Mouse (Mus musculus) hematopoietic stem cell, adult 5-6 weeks (primary cell): ENCODE results near the gene Morn3. TPM values are rescaled to one million over a fixed set of nuclear protein-coding genes. Genes with fewer than 3 reads are reported as not detected.
A peak's percentile ranks its signal among the peaks of the same experiment; 100 is the strongest.
"Not testable (repeated sequence)": the region's sequence is repeated elsewhere in the genome, so short reads cannot be mapped to it uniquely, and the experiment has no call there.

ENCODE experiments used
- ATAC-seq, 2 experiments: fragments of 125-278 bp in 1 of 2; replicated peaks in 1 of 2; 2 replicates each; pipeline ENCODE4 v1.8.0; 2016 to 2017; ENCODE audit warnings: inconsistent platforms in 2 of 2, mild to moderate bottlenecking in 2 of 2, moderate number of reproducible peaks in 2 of 2, low read depth in 1 of 2, moderate TSS enrichment in 1 of 2; ENCODE audit not compliant: low FRiP score in 2 of 2, poor library complexity in 2 of 2, severe bottlenecking in 2 of 2, insufficient read depth in 1 of 2, low TSS enrichment in 1 of 2
- total RNA-seq: library from RNA; stranded (forward); fragments of 172-1452, 232-1000 nt; gene quantifications from 2 replicates; pipeline ENCODE4 v1.2.3, GENCODE M21; 2017

Gene Morn3
- total RNA-seq, 1 experiment from 2014 or later = not detected

DNA sequence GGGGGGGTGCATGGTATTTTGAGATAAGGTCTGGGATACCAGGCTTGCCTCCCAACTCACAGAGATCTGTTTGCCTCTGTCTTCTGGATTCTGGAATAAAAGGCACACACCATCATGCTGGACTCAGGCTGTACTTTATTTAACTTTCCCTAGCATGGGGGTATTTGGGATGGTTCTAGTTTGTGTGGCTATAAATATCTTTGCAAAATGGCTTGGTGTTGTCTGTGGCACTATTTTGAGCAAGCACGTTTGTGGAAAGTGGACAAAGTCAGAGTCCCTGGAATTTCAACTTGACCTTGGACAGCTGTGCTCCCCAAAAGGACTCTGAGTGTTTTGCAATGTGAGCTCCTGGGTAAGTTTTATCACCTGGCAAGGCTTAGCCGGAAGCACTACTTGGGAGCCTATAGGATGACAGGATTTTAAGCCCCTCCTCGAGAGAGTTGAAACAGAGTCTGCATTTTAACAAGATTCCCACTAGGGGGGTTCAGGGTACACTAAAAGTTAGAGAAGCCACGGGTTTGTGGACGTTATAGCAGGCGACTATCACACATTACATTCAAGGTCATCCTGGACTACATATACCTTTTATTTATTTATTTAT lies 20.7 kb upstream of the Morn3 start:
- peak; percentile 62 to 82 for ATAC-seq

DNA sequence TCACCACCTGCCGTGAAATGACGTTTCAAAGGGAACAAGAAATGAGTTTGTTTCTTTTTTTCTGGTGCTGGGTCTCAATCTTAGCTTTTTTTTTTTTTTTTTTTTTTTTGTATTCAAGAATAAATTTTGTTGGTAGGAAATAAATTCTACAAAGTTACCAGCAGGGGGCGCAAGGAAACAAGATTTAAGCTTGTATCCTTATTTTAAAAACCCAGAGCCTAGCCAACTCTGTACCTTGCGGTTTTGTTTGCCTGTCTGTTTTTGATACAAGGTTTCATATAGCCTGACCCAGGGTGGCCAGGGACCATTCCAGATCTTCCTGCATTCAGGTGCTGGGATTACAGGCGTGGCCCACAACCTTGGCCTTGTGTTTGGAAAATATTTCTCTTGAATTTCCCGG lies 17.4 kb upstream of the Morn3 start:
- peak in 1 of 2 experiments; percentile 37; a peak in 2 of 4 replicates for ATAC-seq

DNA sequence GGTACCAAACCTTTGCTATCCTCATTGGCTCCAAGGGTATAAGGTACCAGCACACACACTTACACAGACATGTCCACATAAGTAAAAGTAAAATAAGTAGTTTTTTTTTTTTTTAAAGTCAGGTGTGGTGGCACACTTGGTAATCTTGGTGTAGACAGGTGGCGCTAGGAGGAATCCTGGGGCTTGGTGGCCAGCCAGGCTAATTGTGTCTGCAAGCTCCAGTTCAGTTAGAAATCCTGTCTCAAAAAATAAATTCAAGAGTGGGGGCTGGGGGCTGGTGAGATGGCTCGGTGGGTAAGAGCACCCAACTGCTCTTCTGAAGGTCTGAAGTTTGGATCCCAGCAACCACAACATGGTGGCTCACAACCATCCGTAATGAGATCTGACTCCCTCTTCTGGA lies 16.3 kb upstream of the Morn3 start:
- no peak for ATAC-seq

DNA sequence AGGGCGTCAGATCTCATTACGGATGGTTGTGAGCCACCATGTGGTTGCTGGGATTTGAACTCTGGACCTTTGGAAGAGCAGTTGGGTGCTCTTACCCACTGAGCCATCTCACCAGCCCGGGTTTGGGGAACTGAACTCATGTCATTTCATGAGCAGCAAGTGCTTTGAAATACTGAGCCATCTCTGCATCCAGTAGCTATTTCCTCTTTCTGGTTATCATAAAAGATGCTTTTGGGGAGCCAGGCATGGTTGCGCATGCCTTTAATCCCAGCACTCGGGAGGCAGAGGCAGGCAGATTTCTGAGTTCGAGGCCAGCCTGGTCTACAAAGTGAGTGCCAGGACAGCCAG lies 14.6 kb upstream of the Morn3 start:
- not testable (repeated sequence) for ATAC-seq

DNA sequence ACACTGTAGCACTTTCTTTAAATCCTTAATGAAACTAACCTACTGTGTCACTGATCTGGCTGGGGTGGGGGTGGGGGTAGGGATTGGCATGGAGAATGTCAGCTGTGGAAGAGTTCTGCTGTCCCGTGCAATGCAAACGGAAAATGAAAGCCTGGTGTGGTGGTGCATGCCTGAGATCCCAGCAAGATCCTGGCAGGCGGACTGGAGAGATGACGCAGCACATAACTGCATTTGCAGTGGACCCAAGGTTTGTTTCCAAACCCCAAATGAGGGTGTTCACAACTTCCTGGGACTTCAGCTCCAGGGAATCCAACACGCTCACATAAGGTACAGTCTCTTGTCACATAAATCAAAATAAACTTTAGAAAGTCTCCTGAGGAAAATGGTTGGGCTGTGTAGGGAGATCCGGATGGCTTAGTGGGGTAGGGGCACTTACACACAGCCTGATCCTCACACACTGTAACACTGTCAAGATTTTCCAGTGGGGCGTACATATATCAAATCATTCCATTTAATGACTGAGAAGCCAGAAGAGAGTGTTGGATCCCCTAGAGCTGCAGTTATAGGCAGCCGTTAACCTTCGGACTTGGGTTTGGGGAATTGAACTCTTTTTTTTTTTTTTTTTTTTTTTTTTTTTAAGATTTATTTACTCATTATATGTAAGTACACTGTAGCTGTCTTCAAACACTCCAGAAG lies 14.0 kb upstream of the Morn3 start:
- no peak for ATAC-seq

DNA sequence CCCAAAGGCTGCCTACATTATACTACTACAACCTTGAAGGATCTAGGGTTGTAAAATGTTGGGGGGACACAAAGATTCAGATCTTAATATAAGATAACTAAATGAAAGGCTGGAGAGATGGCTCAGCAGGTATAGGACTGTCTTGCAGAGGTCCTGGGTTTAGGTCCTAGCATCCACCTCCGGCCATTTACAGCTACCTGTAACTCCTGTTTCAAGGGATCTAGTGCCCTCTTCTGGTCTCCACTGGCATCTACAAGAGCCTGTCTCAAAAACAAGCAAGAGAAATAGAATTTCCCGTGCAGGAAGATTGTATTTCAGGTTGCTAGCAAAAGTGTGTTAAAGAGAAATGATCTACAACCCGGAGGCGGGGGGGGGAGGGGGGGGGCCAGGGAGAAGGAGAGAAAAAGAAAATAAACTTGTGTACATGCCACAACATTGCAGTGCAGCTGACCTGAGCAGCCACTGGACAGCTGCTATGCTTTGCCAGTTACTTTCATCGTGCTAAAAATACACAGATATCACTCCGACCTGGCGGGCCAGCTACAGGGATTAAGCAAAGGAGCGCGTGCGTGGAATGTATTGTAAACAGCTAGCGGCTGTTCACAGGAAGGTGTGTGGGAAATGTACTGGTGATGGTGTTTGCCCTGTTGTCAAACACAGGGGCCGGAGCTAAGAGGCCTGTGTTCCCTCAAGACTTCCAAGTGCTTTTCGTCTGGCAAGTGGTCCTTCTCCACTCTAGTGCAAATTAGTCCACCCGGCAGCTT lies 13.1 kb upstream of the Morn3 start:
- ATAC-seq = no peak

DNA sequence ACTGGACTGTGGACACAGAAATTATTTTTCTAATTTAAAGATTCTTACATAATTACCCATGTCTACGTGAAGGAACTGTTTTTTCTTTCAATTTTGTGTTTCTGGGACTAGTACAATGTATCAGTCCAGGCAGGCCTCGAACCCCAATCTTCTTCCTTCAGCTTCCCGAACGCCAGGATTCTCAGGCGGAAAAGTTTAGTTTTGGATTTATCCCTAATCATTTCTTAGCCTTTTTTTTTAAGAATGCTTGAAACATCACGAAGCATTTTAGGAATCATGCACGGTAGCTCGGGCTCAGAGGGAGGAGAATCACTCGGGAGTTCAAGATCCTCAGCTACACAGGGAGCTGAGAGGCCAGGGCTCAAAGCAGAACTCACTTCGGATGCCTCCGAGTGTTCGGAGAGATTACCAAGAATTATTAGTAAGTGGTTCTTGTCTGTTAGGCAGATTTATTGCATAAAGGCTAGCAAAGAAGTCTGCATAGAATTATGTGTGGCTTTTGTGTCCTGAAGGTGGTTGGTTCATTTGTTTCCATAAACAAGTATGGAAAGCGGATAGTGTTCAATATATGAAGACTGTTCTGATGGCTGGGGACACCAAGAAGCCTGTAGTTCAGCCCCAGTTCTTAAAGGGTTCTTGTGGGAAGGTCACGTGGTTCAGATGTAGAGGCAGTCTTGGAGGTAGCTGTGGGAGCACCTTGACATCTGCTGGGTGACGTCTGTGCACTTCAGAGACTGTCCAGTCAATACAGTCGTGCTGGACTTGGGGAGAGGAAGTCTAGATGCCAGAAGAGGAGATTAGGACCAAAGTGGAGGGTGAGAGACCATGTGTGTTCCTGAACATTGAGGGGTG lies 11.7 kb upstream of the Morn3 start:
- no peak for ATAC-seq

DNA sequence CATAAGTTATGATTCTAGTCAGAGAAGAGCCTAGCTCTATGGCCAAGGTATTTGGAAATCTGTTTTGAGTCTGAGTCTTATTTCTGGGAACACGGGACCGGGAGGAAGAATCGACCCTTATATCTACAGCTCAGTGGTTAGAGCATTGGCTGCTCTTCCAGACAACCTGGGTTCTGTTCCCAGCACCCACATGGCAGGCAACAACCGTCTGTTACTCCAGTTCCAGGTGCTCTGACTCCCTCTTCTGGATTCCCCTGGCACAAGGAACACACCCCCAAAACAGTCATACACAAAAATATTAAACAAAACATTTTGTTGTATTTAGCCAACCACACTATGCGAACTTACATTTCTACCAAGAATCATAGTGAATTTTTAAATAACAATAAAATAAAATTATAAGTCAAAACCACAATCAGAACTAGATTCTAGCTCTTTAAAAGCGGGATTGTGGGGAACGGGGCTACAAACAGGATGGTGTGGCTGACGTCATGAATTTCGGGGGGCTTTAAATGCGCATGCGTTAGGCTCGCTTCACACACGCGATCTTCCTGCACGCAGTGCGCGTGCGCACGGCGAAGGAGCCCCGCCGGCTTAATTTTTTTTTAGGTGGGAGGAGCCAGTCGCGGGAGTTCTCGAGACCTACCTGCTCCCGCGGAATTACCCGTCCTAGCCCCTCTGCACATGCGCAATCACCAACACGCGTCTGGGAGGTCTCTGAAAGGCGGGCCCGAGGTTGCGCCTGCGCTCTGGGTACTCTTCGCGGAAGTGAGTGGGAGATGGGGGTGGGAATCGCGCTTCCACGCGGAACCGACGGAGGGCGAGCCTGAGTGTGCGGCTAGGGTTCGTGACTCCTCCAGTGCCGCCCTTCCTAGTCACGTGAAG lies 10.8 kb upstream of the Morn3 start:
- ATAC-seq = peak; percentile 91 to 97

DNA sequence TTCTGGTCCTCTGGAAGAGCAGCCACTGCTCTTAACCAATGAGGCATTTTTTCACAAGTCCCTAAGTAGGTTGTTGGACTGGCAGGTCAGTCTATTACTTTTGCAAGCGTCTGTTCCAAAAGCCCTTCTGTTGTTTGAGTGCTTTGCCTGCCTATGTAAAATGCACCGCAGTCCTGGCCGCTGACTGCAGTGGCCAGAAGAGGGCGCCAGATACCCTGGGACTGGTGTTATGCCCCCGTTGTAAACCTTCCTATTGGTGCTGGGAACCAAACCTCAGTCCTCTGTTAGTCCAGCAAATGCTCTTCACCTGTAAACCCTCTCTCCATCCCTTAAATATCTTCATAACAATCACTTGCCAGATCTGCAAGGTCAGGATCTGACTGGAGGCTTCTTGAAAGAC lies 4.9 kb upstream of the Morn3 start:
- no peak for ATAC-seq

DNA sequence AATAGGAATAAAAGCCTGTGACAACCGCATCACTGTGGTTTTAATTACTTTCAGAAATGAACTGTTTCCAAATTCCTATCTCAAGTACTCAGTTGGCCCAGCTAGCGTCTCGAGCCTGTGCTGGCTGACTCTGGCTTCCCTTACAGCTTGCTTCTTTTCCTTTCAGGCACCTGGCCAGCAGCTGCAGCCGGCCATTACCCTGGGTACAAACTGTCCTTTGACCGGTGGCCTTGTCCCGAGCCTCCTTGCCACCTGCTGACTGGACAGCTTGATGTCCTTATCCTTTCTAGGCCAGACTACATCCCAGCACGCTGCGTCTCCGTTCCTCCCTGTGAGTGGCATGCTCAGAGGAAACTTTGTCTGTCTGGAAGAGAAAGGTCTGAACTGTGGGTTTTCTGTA lies 4.1 kb upstream of the Morn3 start:
- no peak for ATAC-seq

DNA sequence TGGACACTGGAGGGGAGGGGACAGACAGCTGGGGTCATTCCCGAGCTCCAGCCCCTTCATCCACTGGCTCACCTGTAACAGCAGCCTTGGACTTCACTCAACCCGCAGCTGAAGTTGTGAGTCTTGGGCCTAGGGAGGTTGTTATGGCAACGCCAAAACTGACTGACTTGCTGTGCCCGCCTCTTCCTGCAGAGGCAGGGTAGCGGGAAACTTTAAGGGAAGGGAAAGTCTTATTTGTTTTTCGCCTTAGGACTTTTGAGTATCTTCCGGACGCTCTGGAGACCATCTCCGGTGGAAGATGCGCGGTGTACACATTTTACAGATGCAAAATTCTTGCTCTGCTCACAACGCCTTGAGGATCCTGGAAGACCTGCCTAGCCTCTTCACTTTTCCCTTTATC lies 2.5 kb upstream of the Morn3 start:
- ATAC-seq = peak; percentile 87 to 92

DNA sequence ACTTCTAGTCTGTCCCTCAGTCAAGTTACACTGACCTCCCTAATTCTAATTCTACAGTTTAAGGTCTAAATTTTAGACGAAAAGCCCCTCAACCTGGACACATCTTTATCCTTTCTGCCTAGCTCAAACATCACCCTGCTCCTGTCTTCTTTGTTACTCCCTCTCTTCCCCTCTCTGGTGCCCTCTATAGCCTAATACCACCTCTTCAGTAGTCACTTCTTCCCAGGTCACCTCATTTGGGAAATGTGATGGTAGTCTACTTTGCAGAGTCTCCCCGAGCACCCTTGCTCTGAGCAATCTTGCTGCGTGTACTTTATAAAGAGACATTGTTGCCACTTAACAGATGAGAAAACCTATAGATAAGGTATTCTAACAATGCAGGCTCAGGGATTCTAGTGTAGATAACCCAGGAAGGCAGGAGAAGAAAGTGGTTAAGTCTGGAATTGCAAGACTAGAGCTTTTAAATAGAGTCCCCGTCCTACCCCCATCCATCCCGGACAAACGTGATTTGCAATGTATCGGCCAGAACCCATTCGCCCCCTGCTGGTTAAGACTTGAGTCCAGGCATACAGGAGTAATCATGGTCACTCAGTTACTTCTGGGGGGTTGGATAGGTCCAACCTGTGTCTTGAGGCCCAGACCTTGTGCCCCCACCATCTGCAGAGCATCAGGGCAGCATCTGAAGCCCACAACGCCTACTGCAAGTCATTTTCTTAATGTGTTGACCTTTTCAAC lies 1.1 kb downstream of the Morn3 start:
- peak; percentile 50 to 55; a peak in 3 of 4 replicates for ATAC-seq

DNA sequence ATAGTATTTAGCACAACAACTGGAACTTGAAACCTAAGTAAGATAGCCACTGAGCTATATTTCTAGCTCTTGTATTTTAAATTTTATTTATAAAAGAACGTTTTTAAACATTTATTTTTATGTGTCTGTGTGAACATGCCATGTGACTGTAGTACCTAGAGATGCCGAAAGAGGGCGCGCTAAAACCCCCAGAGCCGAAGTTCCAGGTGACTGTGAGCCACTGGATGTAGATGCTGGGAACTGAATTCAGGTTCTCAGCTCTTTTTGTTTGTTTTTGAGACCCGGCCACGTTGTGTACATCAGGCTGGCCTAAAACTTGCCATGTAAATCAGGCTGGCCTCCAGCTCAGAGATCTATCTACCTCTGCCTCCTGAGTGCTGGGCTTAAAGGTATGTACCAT lies 3.0 kb downstream of the Morn3 start:
- ATAC-seq = no peak

DNA sequence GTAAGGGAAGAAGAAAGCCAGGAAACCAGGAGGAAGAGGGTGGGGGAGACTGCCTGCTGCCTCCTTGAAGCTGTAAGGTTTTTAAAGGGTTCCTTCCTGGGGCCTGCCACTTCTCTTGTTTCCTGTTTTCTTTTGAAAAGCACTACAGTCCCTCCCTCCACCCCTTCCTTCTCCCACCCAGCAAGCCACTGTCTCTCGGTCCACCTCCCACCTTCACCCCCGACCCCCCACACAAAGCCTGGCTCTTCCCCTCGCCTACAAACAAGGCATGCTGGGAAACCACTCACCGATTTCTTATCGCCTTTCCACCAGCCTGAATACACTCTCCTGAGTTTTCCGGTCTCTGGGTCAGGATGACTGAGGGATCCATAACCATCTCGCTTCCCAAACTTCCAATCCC lies 6.0 kb downstream of the Morn3 start:
- peak in 1 of 2 experiments; percentile 6; a peak in 1 of 4 replicates for ATAC-seq

DNA sequence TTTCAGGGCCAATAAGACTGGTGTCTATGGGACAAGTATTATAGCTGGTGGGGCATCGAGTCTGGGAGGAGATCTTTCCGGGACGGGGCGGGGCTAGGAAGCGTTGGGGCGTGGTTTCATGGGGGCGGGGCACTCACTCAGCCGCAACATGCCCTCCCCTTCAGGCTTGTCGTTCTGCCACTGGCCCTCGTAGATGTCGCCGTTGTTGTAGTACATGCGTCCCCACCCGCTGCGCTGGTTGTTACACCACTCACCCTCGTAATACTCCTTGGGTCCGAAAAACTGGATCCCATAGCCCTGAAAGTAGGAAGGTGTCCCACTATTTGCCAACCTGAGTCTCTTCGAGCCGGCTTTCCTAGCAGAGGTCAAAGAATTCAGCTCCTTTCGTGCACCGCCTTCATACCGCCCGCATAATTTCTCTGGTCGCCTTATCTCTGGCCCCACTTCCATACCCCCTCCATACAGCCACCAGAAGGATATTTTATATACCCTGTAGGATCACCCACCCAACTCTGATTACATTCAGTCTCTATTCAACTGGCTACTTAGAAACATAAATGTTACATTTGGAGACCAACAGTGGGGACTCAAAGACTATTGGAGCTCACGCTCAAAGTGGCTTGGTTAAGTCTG lies 7.6 kb downstream of the Morn3 start:
- ATAC-seq = peak; percentile 83 to 84

DNA sequence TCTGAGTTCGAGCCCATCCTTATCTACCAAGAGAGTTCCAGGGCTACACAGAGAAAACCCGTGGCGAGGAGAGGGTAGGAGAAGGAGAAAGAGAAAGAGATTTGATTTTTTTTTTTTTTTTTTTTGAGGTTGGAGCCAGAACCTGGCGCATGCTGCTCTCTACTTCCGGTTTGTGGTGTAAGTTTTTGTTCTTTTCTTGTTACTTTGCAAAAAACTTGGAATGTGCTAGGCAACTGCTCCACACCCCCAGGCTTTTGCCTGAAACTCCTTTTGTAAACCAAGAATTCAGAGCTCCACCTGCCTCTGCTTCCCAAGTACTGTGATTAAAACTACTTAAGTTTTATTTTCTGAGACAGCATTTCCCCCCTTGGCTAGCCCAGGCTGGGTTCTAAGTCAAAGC lies 8.7 kb downstream of the Morn3 start:
- peak in 1 of 2 experiments; percentile 19; a peak in 1 of 4 replicates for ATAC-seq
